Mouse (Mus musculus) T-helper 2 cell (primary cell): ENCODE measurements at regions not wholly inside any gene's neighbourhood (a gene's known extent, or its start where the extent isn't known, plus 50 kb on each side); places are given as distances from the start of the nearest gene placed in this dataset.

Source experiments
- in situ Hi-C: fragments of 300-600 bp; cut with MboI, MseI; formaldehyde crosslinking; loops from one replicate; pipeline ENCODE4 v1.15.1; 2025; ENCODE audit warnings: high pct_unique_total_duplicates

DNA sequence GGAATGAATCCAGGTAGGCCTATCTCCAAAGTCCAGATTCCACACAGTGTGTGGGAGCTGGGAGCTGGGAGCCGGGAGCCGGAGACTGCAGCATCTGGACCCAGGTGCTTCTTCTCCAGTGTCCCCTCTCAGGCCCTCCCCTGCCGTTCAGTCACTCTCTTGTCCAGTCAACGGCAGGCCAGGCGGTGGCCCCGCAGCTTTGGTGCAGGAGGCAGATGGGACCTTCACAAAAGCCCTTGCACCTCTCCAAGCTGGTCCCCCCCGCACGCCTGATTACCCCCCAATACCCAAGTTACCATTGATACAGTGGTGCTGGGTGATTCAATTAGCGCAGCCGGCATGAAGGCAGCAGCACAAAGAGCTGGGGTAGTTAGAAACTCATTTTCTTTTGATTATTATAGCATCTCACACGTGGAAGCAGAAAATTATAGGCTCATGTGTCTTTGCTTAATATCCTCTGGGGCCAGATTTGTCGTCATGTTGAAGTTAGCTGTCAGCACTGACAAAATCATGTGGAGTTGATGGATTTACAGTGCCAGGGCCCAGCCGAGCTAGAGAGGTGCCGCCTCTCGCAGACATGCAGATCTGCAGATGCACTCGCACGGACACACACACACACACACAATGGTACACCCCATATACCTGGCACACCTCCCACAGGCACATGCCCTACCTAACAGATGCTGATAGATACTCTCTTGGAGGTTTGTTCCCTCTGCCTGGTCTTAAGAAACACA lies 53.6 kb upstream of the Lhx1 start:
- in situ Hi-C loops = no loop called here
